Mouse (Mus musculus) right cerebral cortex, postnatal 25 days (tissue): ENCODE results near the gene Pcare.
A peak's percentile ranks its signal among the peaks of the same experiment; 100 is the strongest.
"Not testable (repeated sequence)": the region's sequence is repeated elsewhere in the genome, so short reads cannot be mapped to it uniquely, and the experiment has no call there.

ENCODE experiments used
- DNase-seq: peaks from one replicate; pipeline ENCODE4 v3.0.0; 2022

The Pcare gene

GRCm38 (mm10) chr17:71752831-71753230 is at the start of gene Pcare:
TSS of gene Pcare (minus strand) at chr17:71752894.
- no peak for DNase-seq

- DNase-seq: no peak
Measured at GRCm38 (mm10) chr17:71795521-71796205, 43.0 kb upstream of the Pcare start.

GRCm38 (mm10) chr17:71791622-71792021 is 38.9 kb upstream of the Pcare start:
- no peak for DNase-seq

GRCm38 (mm10) chr17:71791109-71791508 is 38.4 kb upstream of the Pcare start:
- DNase-seq: no peak

- DNase-seq: no peak
Measured at GRCm38 (mm10) chr17:71786456-71786855, 33.8 kb upstream of the Pcare start.

GRCm38 (mm10) chr17:71783366-71783735 is 30.7 kb upstream of the Pcare start:
- no peak for DNase-seq

- peak; percentile 61 for DNase-seq
Measured at GRCm38 (mm10) chr17:71782699-71783365, 30.1 kb upstream of the Pcare start.

- DNase-seq: no peak
Measured at GRCm38 (mm10) chr17:71782242-71782698, 29.6 kb upstream of the Pcare start.

- peak; percentile 75 for DNase-seq
Measured at GRCm38 (mm10) chr17:71780945-71781344, 28.3 kb upstream of the Pcare start.

- no peak for DNase-seq
Measured at GRCm38 (mm10) chr17:71780490-71780889, 27.8 kb upstream of the Pcare start.

GRCm38 (mm10) chr17:71778696-71779095 is 26.0 kb upstream of the Pcare start:
- DNase-seq: no peak

GRCm38 (mm10) chr17:71775279-71775678 is 22.6 kb upstream of the Pcare start:
- DNase-seq: no peak

- DNase-seq: no peak
Measured at GRCm38 (mm10) chr17:71774173-71774572, 21.5 kb upstream of the Pcare start.

GRCm38 (mm10) chr17:71770696-71771095 is 18.0 kb upstream of the Pcare start:
- DNase-seq: no peak

GRCm38 (mm10) chr17:71769564-71769963 is 16.9 kb upstream of the Pcare start:
- no peak for DNase-seq

GRCm38 (mm10) chr17:71768173-71768572 is 15.5 kb upstream of the Pcare start, which contains the start of gene Clip4:
TSS of gene Clip4 (plus strand) at chr17:71768473.
- not testable (repeated sequence) for DNase-seq

- DNase-seq: no peak
Measured at GRCm38 (mm10) chr17:71760536-71760935, 7.8 kb upstream of the Pcare start.

GRCm38 (mm10) chr17:71749616-71750168 is 3.0 kb downstream of the Pcare start:
- DNase-seq: no peak

GRCm38 (mm10) chr17:71747561-71747960 is 5.1 kb downstream of the Pcare start:
- DNase-seq: no peak

- no peak for DNase-seq
Measured at GRCm38 (mm10) chr17:71746114-71746513, 6.6 kb downstream of the Pcare start.

GRCm38 (mm10) chr17:71742935-71743334 is 9.8 kb downstream of the Pcare start:
- DNase-seq: peak; percentile 26

- DNase-seq: no peak
Measured at GRCm38 (mm10) chr17:71742156-71742555, 10.5 kb downstream of the Pcare start.

- DNase-seq: no peak
Measured at GRCm38 (mm10) chr17:71736442-71736841, 16.3 kb downstream of the Pcare start.

GRCm38 (mm10) chr17:71730655-71731054 is 22.0 kb downstream of the Pcare start:
- DNase-seq: no peak
